Comparison of ENCODE assay signal across 13 mouse cellular contexts in the genomic region with DNA sequence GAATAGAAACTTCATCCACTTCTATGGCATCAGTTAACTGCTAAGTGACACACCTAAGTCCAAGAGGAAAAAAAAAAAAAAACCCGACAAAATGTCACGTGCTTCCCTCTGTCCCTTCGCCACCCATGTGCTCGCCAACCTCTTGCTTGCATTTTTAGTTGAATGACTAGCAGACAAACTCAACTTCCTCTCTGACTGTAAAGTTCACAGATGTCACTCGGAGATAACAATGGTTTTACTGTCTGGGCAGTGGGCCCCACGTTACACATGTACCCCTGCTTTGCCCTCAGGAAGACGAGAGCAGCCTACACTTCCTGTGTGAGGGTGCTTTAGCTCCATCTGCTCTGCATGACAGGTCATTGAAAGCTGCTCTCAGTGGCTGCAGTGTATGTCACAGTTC. TPM values are rescaled to one million over a fixed set of nuclear protein-coding genes. Genes with fewer than 3 reads are reported as not detected.
DNase-seq lines count a peak whose midpoint lies in the region; ATAC-seq and TF ChIP-seq lines count a peak whose summit lies in the region.
"Had no signal": no experiment of that assay in that cellular context is flagged by ENCODE, and none has a peak within 500 bp of the region (broad histone marks: within the 10 kb centered on the region; RNA-seq: fewer than 3 reads in every experiment).

No protein-coding gene starts in this region.

- H3K27ac ChIP-seq in liver, embryonic 12.5 days = no peak overlapping the region
- H3K27ac ChIP-seq in stomach, postnatal 0 days (replicated peaks) = no peak overlapping the region
- H3K27ac ChIP-seq: forebrain, embryonic 10.5 days; heart, adult 2 months; hindbrain, embryonic 15.5 days; layer of hippocampus, adult 2 months had no signal

- DNase-seq in A20 (ENCODE audit: low read depth, low spot score) = peak; percentile 22
- DNase-seq in cerebellum, adult 11 months = no peak
- DNase-seq in urinary bladder, adult 2 months (ENCODE audit: low spot score) = no peak
- DNase-seq in stomach, postnatal 0 days (ENCODE audit: low spot score) = no peak
- DNase-seq: cerebellum, adult 2 months; heart, adult 2 months had no signal

- no peak for TF ChIP-seq CTCF in stomach, postnatal 0 days (IDR thresholded peaks at IDR 0.05; ENCODE audit: low read depth)

- no peak overlapping the region for H3K4me3 ChIP-seq in liver, embryonic 12.5 days
- no peak overlapping the region for H3K4me3 ChIP-seq in stomach, postnatal 0 days (ENCODE audit: low read depth, low read length)
- H3K4me3 ChIP-seq: forebrain, embryonic 10.5 days; heart, adult 2 months; hindbrain, embryonic 15.5 days; layer of hippocampus, adult 2 months had no signal

- 35% methylated on average over 7 of the region's 7 CpGs for WGBS in liver, embryonic 12.5 days (ENCODE audit: insufficient replicate concordance)
- WGBS in stomach, postnatal 0 days = 72% methylated on average over 7 of the region's 7 CpGs

- peak; percentile 91 for ATAC-seq in CD4-positive, CD25-positive, alpha-beta regulatory T cell, adult 4 months
- peak; percentile 66; the same call in 1 of the 2 replicates for ATAC-seq in liver, embryonic 12.5 days
- peak; percentile 56 for ATAC-seq in neutrophil, adult 5-6 weeks (ENCODE audit: extremely low read depth, insufficient number of reproducible peaks, low FRiP score, poor library complexity, severe bottlenecking)
- ATAC-seq in stomach, postnatal 0 days (ENCODE audit: low FRiP score, low TSS enrichment) = no peak

- peaks cover 46% of the 10 kb centered on the region for H3K4me1 ChIP-seq in liver, embryonic 12.5 days
- no peaks in the 10 kb centered on the region for H3K4me1 ChIP-seq in stomach, postnatal 0 days (replicated peaks; ENCODE audit: control insufficient read depth, insufficient read depth)
- H3K4me1 ChIP-seq: forebrain, embryonic 10.5 days; hindbrain, embryonic 15.5 days had no signal

- 0 out of 2 replicates have a peak overlapping the region, but pooled peaks have one; percentile 4 for H3K4me2 ChIP-seq in liver, embryonic 12.5 days
- H3K4me2 ChIP-seq in stomach, postnatal 0 days (replicated peaks; ENCODE audit: low read depth) = no peak overlapping the region
- H3K4me2 ChIP-seq: hindbrain, embryonic 15.5 days had no signal

- H3K9ac ChIP-seq in liver, embryonic 12.5 days = no peak overlapping the region
- no peak overlapping the region for H3K9ac ChIP-seq in stomach, postnatal 0 days (ENCODE audit: low read length)
- H3K9ac ChIP-seq: hindbrain, embryonic 15.5 days had no signal

- H3K9me3 ChIP-seq in liver, embryonic 12.5 days (replicated peaks) = no peaks in the 10 kb centered on the region
- no peaks in the 10 kb centered on the region for H3K9me3 ChIP-seq in stomach, postnatal 0 days (ENCODE audit: control insufficient read depth, low read length)
- H3K9me3 ChIP-seq: forebrain, embryonic 10.5 days; hindbrain, embryonic 15.5 days had no signal

- no peaks in the 10 kb centered on the region for H3K27me3 ChIP-seq in liver, embryonic 12.5 days (replicated peaks)
- H3K27me3 ChIP-seq in stomach, postnatal 0 days (ENCODE audit: control insufficient read depth, insufficient read depth, low read length) = no peaks in the 10 kb centered on the region
- H3K27me3 ChIP-seq: hindbrain, embryonic 15.5 days had no signal

- TF ChIP-seq EP300 in stomach, postnatal 0 days (optimal IDR thresholded peaks at IDR 0.05) = no peak

- H3K36me3 ChIP-seq in liver, embryonic 12.5 days = peaks cover 63% of the 10 kb centered on the region
- H3K36me3 ChIP-seq in stomach, postnatal 0 days (ENCODE audit: control insufficient read depth, insufficient read depth, low read length) = no peaks in the 10 kb centered on the region
- H3K36me3 ChIP-seq: forebrain, embryonic 10.5 days; hindbrain, embryonic 15.5 days had no signal

RNA-seq across cellular contexts. Expression of gene Ubash3a, which starts 16.2 kb away (rescaled TPM):
- 100 to 1,000 TPM; 234 to 303 TPM for polyA plus RNA-seq in CD4-positive, CD25-positive, alpha-beta regulatory T cell, adult 4 months (2017; shearing (Covaris generic))
- polyA plus RNA-seq in liver, embryonic 12.5 days (2016; fragmentation: Nextera tagmentation; extraction: Ambion mirVana) = 23.2 and 25.6 TPM in 2 replicates
- total RNA-seq in neutrophil, adult 5-6 weeks (2017) = 4.3 and 4.8 TPM in 2 replicates
- 0.36 and 0.53 TPM in 2 replicates for polyA plus RNA-seq in urinary bladder, adult 2 months (2012; rRNA removed)
- 0.13 and 0.18 TPM in 2 replicates for polyA plus RNA-seq in stomach, postnatal 0 days (2015; fragmentation: Nextera tagmentation; extraction: Ambion mirVana)
- polyA plus RNA-seq: cerebellum, adult 2 months; hindbrain, embryonic 15.5 days had no signal

RNA-seq across cellular contexts. Expression of gene Tmprss3, which starts 25.1 kb away (rescaled TPM):
- 1 to 10 TPM in 1 of 2 experiments, under 1 TPM in 1; 0.63 to 2.5 TPM for polyA plus RNA-seq in CD4-positive, CD25-positive, alpha-beta regulatory T cell, adult 4 months (2017; shearing (Covaris generic))
- polyA plus RNA-seq in liver, embryonic 12.5 days (2016; fragmentation: Nextera tagmentation; extraction: Ambion mirVana) = 0.24 and 0.33 TPM in 2 replicates
- 0.23 and 0.49 TPM in 2 replicates for total RNA-seq in neutrophil, adult 5-6 weeks (2017)
- 0.03 and 0.08 TPM in 2 replicates for polyA plus RNA-seq in urinary bladder, adult 2 months (2012; rRNA removed)
- 0.39 TPM in 2 replicates for polyA plus RNA-seq in stomach, postnatal 0 days (2015; fragmentation: Nextera tagmentation; extraction: Ambion mirVana)
- total RNA-seq: heart, adult 2 months; layer of hippocampus, adult 2 months had no signal
- polyA plus RNA-seq: forebrain, embryonic 10.5 days; heart, adult 2 months; hindbrain, embryonic 15.5 days had no signal

RNA-seq across cellular contexts. Expression of gene Rsph1, which starts 53.3 kb away (rescaled TPM):
- polyA plus RNA-seq in CD4-positive, CD25-positive, alpha-beta regulatory T cell, adult 4 months (2017; shearing (Covaris generic)) = 1 to 10 TPM in 1 of 2 experiments, under 1 TPM in 1; 0.52 to 1.1 TPM
- 0.25 and 0.32 TPM in 2 replicates for polyA plus RNA-seq in liver, embryonic 12.5 days (2016; fragmentation: Nextera tagmentation; extraction: Ambion mirVana)
- 1.4 TPM in 2 replicates for total RNA-seq in neutrophil, adult 5-6 weeks (2017)
- 1.2 and 2.2 TPM in 2 replicates for polyA plus RNA-seq in urinary bladder, adult 2 months (2012; rRNA removed)
- 0.87 and 0.99 TPM in 2 replicates for polyA plus RNA-seq in stomach, postnatal 0 days (2015; fragmentation: Nextera tagmentation; extraction: Ambion mirVana)

RNA-seq across cellular contexts. Expression of gene Tff1, which starts 58.8 kb away (rescaled TPM):
- not detected for polyA plus RNA-seq in CD4-positive, CD25-positive, alpha-beta regulatory T cell, adult 4 months (2017; shearing (Covaris generic))
- polyA plus RNA-seq in liver, embryonic 12.5 days (2016; fragmentation: Nextera tagmentation; extraction: Ambion mirVana) = 0.46 TPM in 1 of 2 replicates, not detected in the other
- total RNA-seq in neutrophil, adult 5-6 weeks (2017) = not detected in 2 replicates
- polyA plus RNA-seq in urinary bladder, adult 2 months (2012; rRNA removed) = not detected in 2 replicates
- polyA plus RNA-seq in stomach, postnatal 0 days (2015; fragmentation: Nextera tagmentation; extraction: Ambion mirVana) = 9,478 and 9,587 TPM in 2 replicates
- total RNA-seq: heart, adult 2 months; layer of hippocampus, adult 2 months; megakaryocyte-erythroid progenitor cell, adult 5-6 weeks had no signal
- polyA plus RNA-seq: cerebellum, adult 2 months; forebrain, embryonic 10.5 days; heart, adult 2 months; hindbrain, embryonic 15.5 days had no signal

Comparison
In these comparisons a context has a peak if more than half of its experiments do, and no peak if none do; other contexts are left out.
1. RNA of gene Ubash3a, which starts 16.2 kb away (polyA plus RNA-seq): 234 to 303 TPM in CD4-positive, CD25-positive, alpha-beta regulatory T cell, adult 4 months and 23.2 to 25.6 TPM in liver, embryonic 12.5 days; 0.36 to 0.53 TPM in urinary bladder, adult 2 months and 0.13 to 0.18 TPM in stomach, postnatal 0 days; every median in the first group is over 10 times any median in the second.